18 mouse cellular contexts compared by ENCODE assay signal in genomic region chr2:62685934-62686333, GRCm38 (mm10). TPM values are rescaled to one million over a fixed set of nuclear protein-coding genes. Genes with fewer than 3 reads are reported as not detected.
DNase-seq lines count a peak whose midpoint lies in the region; ATAC-seq lines count a peak whose summit lies in the region.
"Had no signal": no experiment of that assay in that cellular context is flagged by ENCODE, and none has a peak within 500 bp of the region (broad histone marks: within the 10 kb centered on the region; RNA-seq: fewer than 3 reads in every experiment).

No protein-coding gene starts in this region.

- ATAC-seq in frontal cortex, adult (ENCODE audit: low TSS enrichment), result peak; percentile 53
- ATAC-seq in common myeloid progenitor, adult 5-6 weeks (replicated peaks; ENCODE audit: low read depth, poor library complexity, severe bottlenecking), result peak; percentile 27
- ATAC-seq: forebrain, embryonic 15.5 days; hindbrain, postnatal 0 days; intestine, embryonic 15.5 days had no signal

- DNase-seq in frontal cortex, postnatal 14 days (ENCODE audit: low spot score in 2 of 2), result no peak
- DNase-seq in A20 (ENCODE audit: low read depth, low spot score), result peak; percentile 24
- DNase-seq in telencephalon, adult 2 months (ENCODE audit: low read depth, low spot score), result peak; percentile 58
- DNase-seq in heart, adult 8-10 months (ENCODE audit: low spot score), result no peak
- no peak for DNase-seq in cerebellum, postnatal 36 days
- DNase-seq: adrenal gland, adult 8-10 months; cerebellum, adult 11 months; cerebellum, adult 9-10 months; heart, postnatal 36 days; left cerebral cortex, postnatal 4 days; liver, embryonic 13.5 days; lung, adult 2 months; lung, postnatal 10 days had no signal

RNA-seq across cellular contexts. Expression of gene Gca, which starts 21.8 kb away (rescaled TPM):
- total RNA-seq in common myeloid progenitor, adult 5-6 weeks (2017), result 3.1 and 4.0 TPM in 2 replicates
- total RNA-seq in heart, adult 8-10 months (2022), result 10 to 100 TPM; 19.5 to 37.3 (median 27.3) TPM

RNA-seq across cellular contexts. Expression of gene Ifih1, which starts 39.9 kb away (rescaled TPM):
- 27.3 and 29.9 TPM in 2 replicates for total RNA-seq in common myeloid progenitor, adult 5-6 weeks (2017)
- total RNA-seq in heart, adult 8-10 months (2022), result 1 to 10 TPM; 4.7 to 8.1 (median 6.3) TPM

Comparison
In these comparisons a context has a peak if more than half of its experiments do, and no peak if none do; other contexts are left out.
1. DNase-seq: peak in A20 (single experiment) and telencephalon, adult 2 months (single experiment); none in frontal cortex, postnatal 14 days (0 of 2), heart, adult 8-10 months (single experiment) and cerebellum, postnatal 36 days (0 of 2).